Mouse (Mus musculus) midbrain, embryonic 14.5 days (tissue): ENCODE data around the gene Shroom2. TPM values are rescaled to one million over a fixed set of nuclear protein-coding genes. Genes with fewer than 3 reads are reported as not detected.

Experiments used
- ATAC-seq: fragments of 200-750 bp; cut with Nextera tagmentation; 2 replicates; pipeline ENCODE4 v1.8.0; 2017; ENCODE audit warnings: moderate number of reproducible peaks, moderate library complexity; ENCODE audit not compliant: low FRiP score, low TSS enrichment
- DNase-seq: peaks from one replicate; pipeline ENCODE4 v3.0.0-alpha.2; 2015
- H3K27ac ChIP-seq: fragments of 300-500 bp; sonication (generic); replicated peaks from 2 replicates; pipeline ENCODE4 v1.5.1; 2014; ENCODE audit warnings: mild to moderate bottlenecking, low read depth, low read length, moderate library complexity
- H3K27me3 ChIP-seq: fragments of 300-500 bp; sonication (generic); 2 replicates; pipeline ENCODE4 v1.6.1; 2014; ENCODE audit warnings: low read length, control low read depth, mixed read lengths; ENCODE audit not compliant: control insufficient read depth, insufficient read depth
- H3K36me3 ChIP-seq: fragments of 300-500 bp; sonication (generic); 2 replicates; pipeline ENCODE4 v1.6.1; 2014; ENCODE audit warnings: low read length, control low read depth; ENCODE audit not compliant: control insufficient read depth, insufficient read depth
- H3K4me1 ChIP-seq: fragments of 300-500 bp; sonication (generic); 2 replicates; pipeline ENCODE4 v1.6.1; 2014; ENCODE audit warnings: mild to moderate bottlenecking, antibody characterized with exemption, low read length, control low read depth; ENCODE audit not compliant: control insufficient read depth, insufficient read depth
- H3K4me2 ChIP-seq: fragments of 300-500 bp; sonication (generic); 2 replicates; pipeline ENCODE4 v1.6.1; 2014; ENCODE audit warnings: mild to moderate bottlenecking, low read length, moderate library complexity
- H3K4me3 ChIP-seq: fragments of 300-500 bp; sonication (generic); replicated peaks from 2 replicates; pipeline ENCODE4 v1.5.1; 2014; ENCODE audit warnings: low read depth, low read length
- H3K9ac ChIP-seq: fragments of 300-500 bp; sonication (generic); replicated peaks from 2 replicates; pipeline ENCODE4 v1.6.1; 2014; ENCODE audit warnings: mild to moderate bottlenecking, low read length, moderate library complexity
- H3K9me3 ChIP-seq: fragments of 300-500 bp; sonication (generic); 2 replicates; pipeline ENCODE4 v1.6.1; 2016; ENCODE audit warnings: low read length, control low read depth, mixed read lengths; ENCODE audit not compliant: control insufficient read depth
- WGBS: fragments of 180-500 bp; shearing (Covaris S2); extraction: QIAGEN DNeasy Blood & Tissue Kit; methylation state at CpG from one replicate; pipeline ENCODE4 v1.1.7; 2014; 5-methylcytosine and 5-hydroxymethylcytosine counted together
- polyA plus RNA-seq: library from polyadenylated mRNA; unstranded; fragments of >200 nt; fragmentation: Nextera tagmentation; extraction: Ambion mirVana; gene quantifications from 2 replicates; pipeline ENCODE4 v1.2.1, GENCODE M21; 2014

Shroom2 gene
- polyA plus RNA-seq, 1 experiment from 2014 or later, result 93.7 TPM

- Histone ChIP-seq H3K4me3 (no peak overlapping the region), H3K36me3 (no peaks in the 10 kb centered on the region), H3K27ac (no peak overlapping the region), H3K9me3 (no peaks in the 10 kb centered on the region), H3K4me2 (no peak overlapping the region), H3K27me3 (no peaks in the 10 kb centered on the region), H3K4me1 (no peaks in the 10 kb centered on the region), H3K9ac (no peak overlapping the region)
- DNase-seq (peak; percentile 75), ATAC-seq (no peak)
- 49% methylated on average over 3 of the region's 3 CpGs for WGBS
Observed at GRCm38 (mm10) chrX:152676357-152676756, 92.9 kb downstream of the Shroom2 start.

- 80% methylated on average over 3 of the region's 3 CpGs for WGBS
- no peak overlapping the region for H3K27ac ChIP-seq
Observed at GRCm38 (mm10) chrX:152673431-152673830, 95.8 kb downstream of the Shroom2 start.

GRCm38 (mm10) chrX:152657363-152658036 is 111.8 kb downstream of the Shroom2 start:
- Histone ChIP-seq H3K4me2 (no peak overlapping the region), H3K4me3 (no peak overlapping the region), H3K9me3 (no peaks in the 10 kb centered on the region), H3K4me1 (no peaks in the 10 kb centered on the region), H3K27me3 (peaks cover 8% of the 10 kb centered on the region; the same call in 1 of the 2 replicates), H3K36me3 (no peaks in the 10 kb centered on the region), H3K27ac (no peak overlapping the region), H3K9ac (no peak overlapping the region)
- no peak for DNase-seq
- ATAC-seq, result no peak
- 40% methylated on average over 4 of the region's 4 CpGs for WGBS

More at GRCm38 (mm10) chrX:152673431-152673830, 95.8 kb downstream of the Shroom2 start:
- Histone ChIP-seq H3K4me2 (no peak overlapping the region), H3K4me1 (no peaks in the 10 kb centered on the region), H3K27me3 (no peaks in the 10 kb centered on the region), H3K9me3 (no peaks in the 10 kb centered on the region), H3K9ac (no peak overlapping the region), H3K36me3 (no peaks in the 10 kb centered on the region), H3K4me3 (no peak overlapping the region)
- DNase-seq (no peak), ATAC-seq (no peak)

DNA sequence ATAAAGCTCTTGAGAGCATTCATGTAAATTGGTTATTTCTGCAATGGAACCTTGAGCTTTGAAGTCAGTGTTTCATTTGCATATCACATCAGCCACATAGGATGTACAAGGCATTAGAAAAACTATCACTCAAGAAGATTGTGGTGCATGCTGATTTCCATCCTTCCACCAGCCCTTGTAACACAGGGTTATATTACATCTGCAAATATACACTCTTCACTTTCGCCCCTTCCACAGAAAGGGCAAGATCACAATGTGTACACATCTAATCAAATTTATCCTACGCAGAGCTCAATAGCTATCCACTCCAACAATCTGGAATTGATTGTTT is 112.7 kb downstream of the Shroom2 start:
- Histone ChIP-seq H3K4me1 (no peaks in the 10 kb centered on the region), H3K27me3 (peaks cover 5% of the 10 kb centered on the region; the same call in 1 of the 2 replicates), H3K36me3 (no peaks in the 10 kb centered on the region), H3K9ac (no peak overlapping the region), H3K9me3 (no peaks in the 10 kb centered on the region), H3K27ac (peak overlapping the region; percentile 70), H3K4me3 (no peak overlapping the region), H3K4me2 (no peak overlapping the region)
- 61% methylated on average over 2 of the region's 2 CpGs for WGBS
- ATAC-seq (peak; percentile 57; the same call in 1 of the 2 replicates), DNase-seq (no peak)

GRCm38 (mm10) chrX:152655796-152656608 is 113.3 kb downstream of the Shroom2 start:
- H3K9ac ChIP-seq, result no peak overlapping the region; the same call in 1 of the 2 replicates
- H3K27ac ChIP-seq, result peak overlapping the region; percentile 70
- 0 out of 2 replicates have a peak overlapping the region, but pooled peaks have one; percentile 13 for H3K4me3 ChIP-seq
- no peaks in the 10 kb centered on the region for H3K4me1 ChIP-seq
- H3K27me3 ChIP-seq, result peaks cover 5% of the 10 kb centered on the region; the same call in 1 of the 2 replicates
- 23% methylated on average over 8 of the region's 8 CpGs for WGBS
- ATAC-seq (peak; percentile 93), DNase-seq (peak; percentile 55)
- no peaks in the 10 kb centered on the region for H3K9me3 ChIP-seq
- H3K36me3 ChIP-seq, result no peaks in the 10 kb centered on the region
- peak overlapping the region; percentile 37 for H3K4me2 ChIP-seq

- 92% methylated on average over 2 of the region's 2 CpGs for WGBS
- H3K9me3 ChIP-seq, result no peaks in the 10 kb centered on the region
- no peak for DNase-seq
- ATAC-seq, result no peak
- H3K27me3 ChIP-seq, result no peaks in the 10 kb centered on the region; the same call in none of the 2 replicates
- H3K27ac ChIP-seq, result no peak overlapping the region
- no peak overlapping the region for H3K4me2 ChIP-seq
- no peaks in the 10 kb centered on the region for H3K36me3 ChIP-seq
- H3K9ac ChIP-seq, result no peak overlapping the region
- no peak overlapping the region for H3K4me3 ChIP-seq
- no peaks in the 10 kb centered on the region for H3K4me1 ChIP-seq
Observed at GRCm38 (mm10) chrX:152652676-152653075, 116.6 kb downstream of the Shroom2 start.

- ATAC-seq, result no peak
- DNase-seq, result no peak
- H3K27ac ChIP-seq, result no peak overlapping the region
Observed at GRCm38 (mm10) chrX:152644827-152645226, 124.4 kb downstream of the Shroom2 start.

DNA sequence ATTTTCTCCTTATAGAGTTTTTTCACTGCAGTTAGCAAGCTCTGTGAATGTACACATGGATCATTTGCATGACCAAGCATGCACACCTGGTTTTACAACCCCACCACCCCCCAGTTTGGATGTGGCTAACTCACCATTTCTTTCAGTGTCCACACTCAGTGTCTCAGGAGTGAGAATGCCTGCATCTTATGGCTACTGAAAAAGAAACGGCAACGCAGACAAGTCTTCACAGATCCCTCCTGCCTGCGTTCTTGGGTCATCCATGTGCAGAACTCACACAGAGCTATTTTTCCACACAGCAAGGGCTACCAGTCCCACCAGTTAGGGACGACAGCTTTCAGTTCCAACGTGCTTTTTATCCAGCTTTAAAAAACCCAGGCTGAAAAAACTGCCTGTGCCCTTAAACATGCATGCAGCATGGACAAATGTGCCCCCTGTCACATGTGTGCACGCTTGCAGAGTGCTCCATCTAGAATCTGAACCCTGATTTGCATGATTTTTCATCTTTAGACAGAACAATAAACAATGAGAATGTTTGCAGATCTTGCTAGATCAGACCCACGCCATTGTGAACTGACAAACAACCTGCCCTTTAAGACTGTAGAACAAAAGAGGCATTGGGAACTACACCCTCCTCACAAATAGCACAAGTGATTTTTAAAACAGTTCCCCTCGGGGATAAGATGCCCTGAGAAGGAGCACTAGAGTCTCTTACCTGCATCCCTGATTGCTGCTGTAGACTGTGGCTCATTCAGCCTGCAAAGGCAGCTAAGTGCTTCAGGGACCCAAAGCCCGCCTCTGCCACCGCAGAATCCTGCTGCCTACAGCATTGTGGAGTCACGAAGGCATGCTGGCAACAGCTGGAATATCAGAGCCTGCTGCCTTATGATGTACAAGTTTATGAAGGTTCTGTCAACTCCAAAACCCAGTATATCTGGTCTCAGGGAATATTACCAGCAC is 125.3 kb downstream of the Shroom2 start:
- Histone ChIP-seq H3K36me3 (no peaks in the 10 kb centered on the region), H3K9me3 (no peaks in the 10 kb centered on the region), H3K4me2 (peak overlapping the region; percentile 47), H3K27me3 (peaks cover 6% of the 10 kb centered on the region; the same call in 1 of the 2 replicates), H3K4me1 (no peaks in the 10 kb centered on the region), H3K9ac (peak overlapping the region; percentile 54), H3K27ac (peak overlapping the region; percentile 77), H3K4me3 (peak overlapping the region; percentile 34)
- DNase-seq (peak; percentile 61), ATAC-seq (peak; percentile 34; the same call in 1 of the 2 replicates)
- 27% methylated on average over 11 of the region's 11 CpGs for WGBS

More at GRCm38 (mm10) chrX:152644827-152645226, 124.4 kb downstream of the Shroom2 start:
- H3K36me3 ChIP-seq, result no peaks in the 10 kb centered on the region
- H3K9me3 ChIP-seq, result no peaks in the 10 kb centered on the region
- H3K4me3 ChIP-seq, result no peak overlapping the region
- 22% methylated on average over 4 of the region's 4 CpGs for WGBS
- H3K4me2 ChIP-seq, result no peak overlapping the region; the same call in 1 of the 2 replicates
- no peaks in the 10 kb centered on the region for H3K4me1 ChIP-seq
- H3K9ac ChIP-seq, result no peak overlapping the region
- H3K27me3 ChIP-seq, result peaks cover 6% of the 10 kb centered on the region; the same call in 1 of the 2 replicates
